ENCODE assay signal across 8 mouse cellular contexts in genomic region chr5:112215291-112215751, GRCm38 (mm10). TPM values are rescaled to one million over a fixed set of nuclear protein-coding genes. Genes with fewer than 3 reads are reported as not detected.
A peak's percentile ranks its signal among the peaks of the same experiment; 100 is the strongest.
DNase-seq lines count a peak whose midpoint lies in the region; ATAC-seq and TF ChIP-seq lines count a peak whose summit lies in the region.

No protein-coding gene starts in this region.

- H3K4me2 ChIP-seq in heart, postnatal 0 days (ENCODE audit: low read depth, low read length), result peak overlapping the region; percentile 13; the same call in 1 of the 2 replicates
- peak overlapping the region; percentile 9 for H3K4me2 ChIP-seq in hindbrain, embryonic 16.5 days (ENCODE audit: low read length)
- peak overlapping the region; percentile 34 for H3K4me2 ChIP-seq in midbrain, embryonic 16.5 days (ENCODE audit: low read length)

- TF ChIP-seq CTCF in heart, postnatal 0 days (IDR thresholded peaks at IDR 0.05; ENCODE audit: low read depth), result no peak
- TF ChIP-seq CTCF in cortical plate, adult 2 months (IDR thresholded peaks at IDR 0.05; ENCODE audit: extremely low read depth, insufficient read depth, low read length), result no peak

- no peaks in the 10 kb centered on the region for H3K4me1 ChIP-seq in heart, postnatal 0 days (ENCODE audit: control insufficient read depth, insufficient read depth)
- H3K4me1 ChIP-seq in cortical plate, adult 2 months (ENCODE audit: control insufficient read depth, insufficient read depth, low read length), result no peaks in the 10 kb centered on the region
- H3K4me1 ChIP-seq in hindbrain, embryonic 16.5 days (ENCODE audit: control insufficient read depth, insufficient read depth, low read depth, low read length), result peaks cover 30% of the 10 kb centered on the region
- H3K4me1 ChIP-seq in midbrain, embryonic 16.5 days (ENCODE audit: control insufficient read depth, insufficient read depth, low read length), result peaks cover 59% of the 10 kb centered on the region

- H3K27me3 ChIP-seq in heart, postnatal 0 days (ENCODE audit: control insufficient read depth, insufficient read depth, low read length), result peaks cover 35% of the 10 kb centered on the region; the same call in 1 of the 2 replicates
- no peaks in the 10 kb centered on the region for H3K27me3 ChIP-seq in hindbrain, embryonic 16.5 days (replicated peaks; ENCODE audit: control insufficient read depth, insufficient read depth, low read length)
- H3K27me3 ChIP-seq in midbrain, embryonic 16.5 days (ENCODE audit: control insufficient read depth, insufficient read depth, low read depth, low read length), result no peaks in the 10 kb centered on the region

- H3K36me3 ChIP-seq in heart, postnatal 0 days (replicated peaks; ENCODE audit: control insufficient read depth, insufficient read depth, low read length), result no peaks in the 10 kb centered on the region
- H3K36me3 ChIP-seq in hindbrain, embryonic 16.5 days (ENCODE audit: control insufficient read depth, insufficient read depth, low read length), result peaks cover 7% of the 10 kb centered on the region; the same call in 1 of the 2 replicates
- H3K36me3 ChIP-seq in midbrain, embryonic 16.5 days (ENCODE audit: control insufficient read depth, insufficient read depth, low read length), result peaks cover 12% of the 10 kb centered on the region

- ATAC-seq in heart, postnatal 0 days (ENCODE audit: insufficient read depth, low read depth), result no peak
- ATAC-seq in hindbrain, embryonic 16.5 days, result peak; percentile 18; the same call in 1 of the 2 replicates
- peak; percentile 18; the same call in 1 of the 2 replicates for ATAC-seq in midbrain, embryonic 16.5 days

- WGBS in heart, postnatal 0 days, result 29% methylated on average over 12 of the region's 12 CpGs
- WGBS in hindbrain, embryonic 16.5 days, result 7% methylated on average over 12 of the region's 12 CpGs
- 2% methylated on average over 12 of the region's 12 CpGs for WGBS in midbrain, embryonic 16.5 days

- intact Hi-C loops in heart, postnatal 25 days (cut with DNase I), result loop anchor here (2.0 kb wide), 1 partner anchor 213 kb away; no protein-coding TSS in a partner anchor

- TF ChIP-seq POLR2A in cortical plate, adult 2 months (IDR thresholded peaks at IDR 0.05; ENCODE audit: extremely low read depth, insufficient read depth, low read length), result peak; percentile 26; the same call in 1 of the 2 replicates

- no peak for TF ChIP-seq EP300 in heart, postnatal 0 days (IDR thresholded peaks at IDR 0.05; ENCODE audit: low read depth)

- DNase-seq in heart, postnatal 0 days (ENCODE audit: low spot score), result no peak
- DNase-seq in heart, postnatal 25 days (ENCODE audit: low spot score), result no peak
- DNase-seq in adrenal gland, postnatal 4 days (ENCODE audit: low spot score in 2 of 2), result no peak
- DNase-seq in testis, postnatal 14 days (ENCODE audit: low spot score), result no peak
- no peak for DNase-seq in MN1 (ENCODE audit: low spot score)

- no peak overlapping the region; the same call in 1 of the 2 replicates for H3K9ac ChIP-seq in heart, postnatal 0 days (replicated peaks; ENCODE audit: low read depth, low read length)
- H3K9ac ChIP-seq in hindbrain, embryonic 16.5 days (ENCODE audit: low read depth, low read length), result no peak overlapping the region
- peak overlapping the region; percentile 32 for H3K9ac ChIP-seq in midbrain, embryonic 16.5 days (ENCODE audit: low read depth, low read length)

- no peak overlapping the region for H3K4me3 ChIP-seq in heart, postnatal 0 days (ENCODE audit: low read depth, low read length)
- H3K4me3 ChIP-seq in cortical plate, adult 2 months (ENCODE audit: insufficient read depth, low read length), result no peak overlapping the region
- no peak overlapping the region for H3K4me3 ChIP-seq in hindbrain, embryonic 16.5 days (ENCODE audit: low read length)
- no peak overlapping the region for H3K4me3 ChIP-seq in midbrain, embryonic 16.5 days (ENCODE audit: low read depth, low read length)

- H3K9me3 ChIP-seq in heart, postnatal 0 days (replicated peaks; ENCODE audit: control insufficient read depth, low read length), result peaks cover 6% of the 10 kb centered on the region; the same call in 1 of the 2 replicates
- H3K9me3 ChIP-seq in hindbrain, embryonic 16.5 days (ENCODE audit: control insufficient read depth, low read length), result no peaks in the 10 kb centered on the region
- H3K9me3 ChIP-seq in midbrain, embryonic 16.5 days (replicated peaks; ENCODE audit: control insufficient read depth, low read length, poor library complexity, severe bottlenecking), result no peaks in the 10 kb centered on the region

- peak overlapping the region; percentile 39; the same call in 1 of the 2 replicates for H3K27ac ChIP-seq in heart, postnatal 0 days (ENCODE audit: low read depth)
- no peak overlapping the region for H3K27ac ChIP-seq in cortical plate, adult 2 months (ENCODE audit: insufficient read depth, low read length)
- H3K27ac ChIP-seq in hindbrain, embryonic 16.5 days (ENCODE audit: low read depth, low read length), result peak overlapping the region; percentile 41
- H3K27ac ChIP-seq in midbrain, embryonic 16.5 days (ENCODE audit: low read length), result peak overlapping the region; percentile 63

RNA-seq across cellular contexts. Expression of gene Cryba4, which starts 37.0 kb away (rescaled TPM):
- 0.39 and 1.6 TPM in 2 replicates for total RNA-seq in heart, postnatal 0 days (2014; rRNA removed; ENCODE audit: low replicate concordance)
- polyA plus RNA-seq in heart, postnatal 0 days (2015; fragmentation: Nextera tagmentation; extraction: Ambion mirVana), result 3.7 and 4.1 TPM in 2 replicates
- total RNA-seq in heart, postnatal 25 days (2021), result 10 to 100 TPM in 1 of 2 experiments, 1 to 10 TPM in 1; 8.9 to 10.3 TPM
- polyA plus RNA-seq in cortical plate, adult 2 months (2012; rRNA removed), result 1.7 and 2.2 TPM in 2 replicates
- 1.2 and 1.3 TPM in 2 replicates for polyA plus RNA-seq in hindbrain, embryonic 16.5 days (2015; fragmentation: Nextera tagmentation; extraction: Ambion mirVana)
- 1.0 and 1.6 TPM in 2 replicates for polyA plus RNA-seq in midbrain, embryonic 16.5 days (2015; fragmentation: Nextera tagmentation; extraction: Ambion mirVana)
- total RNA-seq in adrenal gland, postnatal 4 days (2021), result 1 to 10 TPM; 3.8 to 4.2 TPM

RNA-seq across cellular contexts. Expression of gene Crybb1, which starts 40.3 kb away (rescaled TPM):
- not detected in 2 replicates for total RNA-seq in heart, postnatal 0 days (2014; rRNA removed; ENCODE audit: low replicate concordance)
- 0.26 and 0.54 TPM in 2 replicates for polyA plus RNA-seq in heart, postnatal 0 days (2015; fragmentation: Nextera tagmentation; extraction: Ambion mirVana)
- 1 to 10 TPM; 2.5 to 2.9 TPM for total RNA-seq in heart, postnatal 25 days (2021)
- polyA plus RNA-seq in cortical plate, adult 2 months (2012; rRNA removed), result 7.5 and 8.2 TPM in 2 replicates
- polyA plus RNA-seq in hindbrain, embryonic 16.5 days (2015; fragmentation: Nextera tagmentation; extraction: Ambion mirVana), result 6.6 and 7.7 TPM in 2 replicates
- 5.1 and 5.8 TPM in 2 replicates for polyA plus RNA-seq in midbrain, embryonic 16.5 days (2015; fragmentation: Nextera tagmentation; extraction: Ambion mirVana)
- 1 to 10 TPM; 2.0 to 3.0 TPM for total RNA-seq in adrenal gland, postnatal 4 days (2021)
